Mouse (Mus musculus): ENCODE data around the gene Tspan11. TPM values are rescaled to one million over a fixed set of nuclear protein-coding genes. Genes with fewer than 3 reads are reported as not detected.

Gene Tspan11
- polyA plus RNA-seq, 1 experiment from 2014 or later = 10.8 TPM

- H3K36me3 ChIP-seq (ENCODE audit: control insufficient read depth, insufficient read depth, low read length) = no peaks in the 10 kb centered on the region
- H3K27me3 ChIP-seq (ENCODE audit: control insufficient read depth, insufficient read depth, low read length) = no peaks in the 10 kb centered on the region
- H3K4me3 ChIP-seq (ENCODE audit: low read depth, low read length) = no peak overlapping the region
- no peak overlapping the region for H3K4me2 ChIP-seq
- no peaks in the 10 kb centered on the region for H3K9me3 ChIP-seq (ENCODE audit: control insufficient read depth, low read length)
- DNase-seq (ENCODE audit: low spot score, missing footprints) (no peak), ATAC-seq (ENCODE audit: low FRiP score) (no peak)
- H3K4me1 ChIP-seq (ENCODE audit: control insufficient read depth, insufficient read depth, low read length) = peaks cover 9% of the 10 kb centered on the region; the same call in 1 of the 2 replicates
- 70% methylated on average over 7 of the region's 7 CpGs for whole genome bisulfite sequencing
- no peak overlapping the region for H3K9ac ChIP-seq (ENCODE audit: low read length)
- H3K27ac ChIP-seq (ENCODE audit: low read depth, low read length) = no peak overlapping the region
Observed at GRCm38 (mm10) chr6:127969709-127970108, 82.3 kb downstream of the Tspan11 start.

- Histone ChIP-seq H3K4me1 (ENCODE audit: control insufficient read depth, insufficient read depth, low read length) (peaks cover 9% of the 10 kb centered on the region; the same call in 1 of the 2 replicates), H3K27ac (ENCODE audit: low read depth, low read length) (no peak overlapping the region), H3K27me3 (ENCODE audit: control insufficient read depth, insufficient read depth, low read length) (no peaks in the 10 kb centered on the region), H3K9ac (ENCODE audit: low read length) (no peak overlapping the region), H3K4me2 (no peak overlapping the region), H3K36me3 (ENCODE audit: control insufficient read depth, insufficient read depth, low read length) (no peaks in the 10 kb centered on the region), H3K9me3 (ENCODE audit: control insufficient read depth, low read length) (no peaks in the 10 kb centered on the region), H3K4me3 (ENCODE audit: low read depth, low read length) (no peak overlapping the region)
- WGBS = 8% methylated on average over 7 of the region's 7 CpGs
- DNase-seq (ENCODE audit: low spot score, missing footprints) (peak; percentile 98), ATAC-seq (ENCODE audit: low FRiP score) (peak; percentile 53; the same call in 1 of the 2 replicates)
Observed at GRCm38 (mm10) chr6:127970120-127970519, 82.7 kb downstream of the Tspan11 start.

- 56% methylated on average over 5 of the region's 5 CpGs for WGBS
- Histone ChIP-seq H3K4me3 (ENCODE audit: low read depth, low read length) (no peak overlapping the region), H3K4me2 (no peak overlapping the region), H3K9me3 (ENCODE audit: control insufficient read depth, low read length) (no peaks in the 10 kb centered on the region), H3K27me3 (ENCODE audit: control insufficient read depth, insufficient read depth, low read length) (no peaks in the 10 kb centered on the region), H3K27ac (ENCODE audit: low read depth, low read length) (no peak overlapping the region), H3K36me3 (ENCODE audit: control insufficient read depth, insufficient read depth, low read length) (no peaks in the 10 kb centered on the region), H3K4me1 (ENCODE audit: control insufficient read depth, insufficient read depth, low read length) (peaks cover 9% of the 10 kb centered on the region; the same call in 1 of the 2 replicates), H3K9ac (ENCODE audit: low read length) (no peak overlapping the region)
- DNase-seq (ENCODE audit: low spot score, missing footprints) (no peak), ATAC-seq (ENCODE audit: low FRiP score) (no peak)
Observed at GRCm38 (mm10) chr6:127970848-127971247, 83.5 kb downstream of the Tspan11 start.

- 84% methylated on average over 5 of the region's 5 CpGs for WGBS
- Histone ChIP-seq H3K4me1 (ENCODE audit: control insufficient read depth, insufficient read depth, low read length) (peaks cover 9% of the 10 kb centered on the region; the same call in 1 of the 2 replicates), H3K4me2 (no peak overlapping the region), H3K36me3 (ENCODE audit: control insufficient read depth, insufficient read depth, low read length) (no peaks in the 10 kb centered on the region), H3K9ac (ENCODE audit: low read length) (no peak overlapping the region), H3K4me3 (ENCODE audit: low read depth, low read length) (no peak overlapping the region), H3K9me3 (ENCODE audit: control insufficient read depth, low read length) (no peaks in the 10 kb centered on the region), H3K27ac (ENCODE audit: low read depth, low read length) (no peak overlapping the region), H3K27me3 (ENCODE audit: control insufficient read depth, insufficient read depth, low read length) (no peaks in the 10 kb centered on the region)
- ATAC-seq (ENCODE audit: low FRiP score) = no peak
- DNase-seq (ENCODE audit: low spot score, missing footprints) = no peak
Observed at GRCm38 (mm10) chr6:127971931-127972330, 84.5 kb downstream of the Tspan11 start.

GRCm38 (mm10) chr6:127973553-127973952, 86.2 kb downstream of the Tspan11 start:
- ATAC-seq (ENCODE audit: low FRiP score) (no peak), DNase-seq (ENCODE audit: low spot score, missing footprints) (no peak)
- H3K9me3 ChIP-seq (ENCODE audit: control insufficient read depth, low read length) = no peaks in the 10 kb centered on the region
- H3K27me3 ChIP-seq (ENCODE audit: control insufficient read depth, insufficient read depth, low read length) = no peaks in the 10 kb centered on the region
- no peak overlapping the region for H3K4me2 ChIP-seq
- no peak overlapping the region for H3K27ac ChIP-seq (ENCODE audit: low read depth, low read length)
- no peaks in the 10 kb centered on the region for H3K36me3 ChIP-seq (ENCODE audit: control insufficient read depth, insufficient read depth, low read length)
- H3K9ac ChIP-seq (ENCODE audit: low read length) = peak overlapping the region; percentile 10; the same call in 1 of the 2 replicates
- whole genome bisulfite sequencing = 37% methylated on average over 6 of the region's 6 CpGs
- H3K4me3 ChIP-seq (ENCODE audit: low read depth, low read length) = no peak overlapping the region
- peaks cover 9% of the 10 kb centered on the region; the same call in 1 of the 2 replicates for H3K4me1 ChIP-seq (ENCODE audit: control insufficient read depth, insufficient read depth, low read length)

- H3K4me3 ChIP-seq (ENCODE audit: low read depth, low read length) = no peak overlapping the region
- no peak for ATAC-seq (ENCODE audit: low FRiP score)
- H3K4me1 ChIP-seq (ENCODE audit: control insufficient read depth, insufficient read depth, low read length) = peaks cover 12% of the 10 kb centered on the region; the same call in 1 of the 2 replicates
- no peaks in the 10 kb centered on the region for H3K9me3 ChIP-seq (ENCODE audit: control insufficient read depth, low read length)
- H3K4me2 ChIP-seq = no peak overlapping the region
- H3K9ac ChIP-seq (ENCODE audit: low read length) = peak overlapping the region; percentile 10; the same call in 1 of the 2 replicates
- no peak overlapping the region for H3K27ac ChIP-seq (ENCODE audit: low read depth, low read length)
- no peaks in the 10 kb centered on the region for H3K27me3 ChIP-seq (ENCODE audit: control insufficient read depth, insufficient read depth, low read length)
- no peaks in the 10 kb centered on the region for H3K36me3 ChIP-seq (ENCODE audit: control insufficient read depth, insufficient read depth, low read length)
- 57% methylated on average over 9 of the region's 9 CpGs for WGBS
- no peak for DNase-seq (ENCODE audit: low spot score, missing footprints)
Observed at GRCm38 (mm10) chr6:127974000-127974399, 86.6 kb downstream of the Tspan11 start.

- 85% methylated on average over 6 of the region's 6 CpGs for WGBS
- Histone ChIP-seq H3K4me1 (ENCODE audit: control insufficient read depth, insufficient read depth, low read length) (peaks cover 21% of the 10 kb centered on the region), H3K27me3 (ENCODE audit: control insufficient read depth, insufficient read depth, low read length) (no peaks in the 10 kb centered on the region), H3K36me3 (ENCODE audit: control insufficient read depth, insufficient read depth, low read length) (no peaks in the 10 kb centered on the region), H3K4me3 (ENCODE audit: low read depth, low read length) (no peak overlapping the region), H3K9me3 (ENCODE audit: control insufficient read depth, low read length) (no peaks in the 10 kb centered on the region), H3K4me2 (no peak overlapping the region), H3K27ac (ENCODE audit: low read depth, low read length) (no peak overlapping the region), H3K9ac (ENCODE audit: low read length) (no peak overlapping the region)
- DNase-seq (ENCODE audit: low spot score, missing footprints) (no peak), ATAC-seq (ENCODE audit: low FRiP score) (no peak)
Observed at GRCm38 (mm10) chr6:127976695-127977094, 89.3 kb downstream of the Tspan11 start.

GRCm38 (mm10) chr6:127978941-127979340, 91.6 kb downstream of the Tspan11 start:
- H3K4me1 ChIP-seq (ENCODE audit: control insufficient read depth, insufficient read depth, low read length) = peaks cover 15% of the 10 kb centered on the region
- H3K27me3 ChIP-seq (ENCODE audit: control insufficient read depth, insufficient read depth, low read length) = no peaks in the 10 kb centered on the region
- no peaks in the 10 kb centered on the region for H3K36me3 ChIP-seq (ENCODE audit: control insufficient read depth, insufficient read depth, low read length)
- no peaks in the 10 kb centered on the region for H3K9me3 ChIP-seq (ENCODE audit: control insufficient read depth, low read length)
- no peak overlapping the region for H3K9ac ChIP-seq (ENCODE audit: low read length)
- H3K4me3 ChIP-seq (ENCODE audit: low read depth, low read length) = no peak overlapping the region
- H3K4me2 ChIP-seq = no peak overlapping the region
- WGBS = 76% methylated on average over 20 of the region's 20 CpGs
- no peak for DNase-seq (ENCODE audit: low spot score, missing footprints)
- no peak for ATAC-seq (ENCODE audit: low FRiP score)
- H3K27ac ChIP-seq (ENCODE audit: low read depth, low read length) = no peak overlapping the region

GRCm38 (mm10) chr6:127979831-127980230, 92.4 kb downstream of the Tspan11 start:
- Histone ChIP-seq H3K36me3 (ENCODE audit: control insufficient read depth, insufficient read depth, low read length) (no peaks in the 10 kb centered on the region), H3K4me3 (ENCODE audit: low read depth, low read length) (no peak overlapping the region), H3K27me3 (ENCODE audit: control insufficient read depth, insufficient read depth, low read length) (no peaks in the 10 kb centered on the region), H3K4me2 (no peak overlapping the region), H3K9me3 (ENCODE audit: control insufficient read depth, low read length) (no peaks in the 10 kb centered on the region), H3K27ac (ENCODE audit: low read depth, low read length) (no peak overlapping the region), H3K9ac (ENCODE audit: low read length) (no peak overlapping the region), H3K4me1 (ENCODE audit: control insufficient read depth, insufficient read depth, low read length) (peaks cover 13% of the 10 kb centered on the region)
- 94% methylated on average over 5 of the region's 5 CpGs for WGBS
- ATAC-seq (ENCODE audit: low FRiP score) = no peak
- DNase-seq (ENCODE audit: low spot score, missing footprints) = no peak
